In genomic region chr6:128808532-128808931, GRCm38 (mm10) we compare ENCODE assay signal across 10 mouse cellular contexts. TPM values are rescaled to one million over a fixed set of nuclear protein-coding genes. Genes with fewer than 3 reads are reported as not detected.
DNase-seq lines count a peak whose midpoint lies in the region.
"Had no signal": no experiment of that assay in that cellular context is flagged by ENCODE, and none has a peak within 500 bp of the region (broad histone marks: within the 10 kb centered on the region; RNA-seq: fewer than 3 reads in every experiment).

No protein-coding gene starts in this region.

- intact Hi-C loops in heart, postnatal 36 days (cut with DNase I) = loop anchor here (2.0 kb wide), 1 partner anchor 22 kb away; no protein-coding TSS in a partner anchor

- DNase-seq in heart, adult 11 months = peak; percentile 55
- DNase-seq in heart, postnatal 36 days = no peak
- DNase-seq in spleen, postnatal 36 days (ENCODE audit: low spot score in 2 of 2) = peak; percentile 56 to 68
- DNase-seq in spleen, postnatal 14 days (ENCODE audit: low spot score in 2 of 2) = no peak
- DNase-seq in kidney, postnatal 4 days = peak; percentile 53 to 64
- peak; percentile 82 for DNase-seq in thymus, postnatal 0 days (ENCODE audit: low spot score)
- DNase-seq in cerebellum, adult 11-12 months = no peak
- DNase-seq in neural tube, embryonic 10.5 days (ENCODE audit: extremely low spot score, low spot score) = no peak

RNA-seq across cellular contexts. Expression of gene Gm44511, which starts 17.6 kb away (rescaled TPM):
- not detected for total RNA-seq in heart, postnatal 36 days (2021)
- polyA plus RNA-seq in thymus, postnatal 0 days (2015; fragmentation: Nextera tagmentation; extraction: Ambion mirVana) = 0.58 and 0.96 TPM in 2 replicates
- polyA plus RNA-seq: heart, embryonic 14.5 days; myocyte had no signal

RNA-seq across cellular contexts. Expression of gene Klrb1b, which starts 17.6 kb away (rescaled TPM):
- not detected for total RNA-seq in heart, postnatal 36 days (2021)
- 0.92 and 1.1 TPM in 2 replicates for polyA plus RNA-seq in thymus, postnatal 0 days (2015; fragmentation: Nextera tagmentation; extraction: Ambion mirVana)
- polyA plus RNA-seq: heart, embryonic 14.5 days; myocyte had no signal

RNA-seq across cellular contexts. Expression of gene Klrb1c, which starts 19.5 kb away (rescaled TPM):
- total RNA-seq in heart, postnatal 36 days (2021) = under 1 TPM in 1 of 2 experiments, not detected in 1; 0.16 TPM
- 1.5 and 1.6 TPM in 2 replicates for polyA plus RNA-seq in thymus, postnatal 0 days (2015; fragmentation: Nextera tagmentation; extraction: Ambion mirVana)
- polyA plus RNA-seq: heart, embryonic 14.5 days; myocyte had no signal

Comparison
In these comparisons a context has a peak if more than half of its experiments do, and no peak if none do; other contexts are left out.
1. DNase-seq: peak in heart, adult 11 months (single experiment), spleen, postnatal 36 days (2 of 2), kidney, postnatal 4 days (2 of 2) and thymus, postnatal 0 days (single experiment); none in heart, postnatal 36 days (0 of 2), spleen, postnatal 14 days (0 of 2), cerebellum, adult 11-12 months (single experiment) and neural tube, embryonic 10.5 days (single experiment).